Mouse (Mus musculus) MN1 (cell line): ENCODE data around the gene Srcap.
A peak's percentile ranks its signal among the peaks of the same experiment; 100 is the strongest.
"Not testable (repeated sequence)": the region's sequence is repeated elsewhere in the genome, so short reads cannot be mapped to it uniquely, and the experiment has no call there.

Source experiments
- DNase-seq: peaks from one replicate; pipeline ENCODE4 v3.0.0-alpha.2; 2016; ENCODE audit warnings: low spot score

Srcap gene

GRCm38 (mm10) chr7:127511808-127512230 is at the start of gene Srcap:
TSS of gene Srcap (plus strand) at chr7:127511983.
- peak; percentile 97 for DNase-seq

GRCm38 (mm10) chr7:127465191-127465590 is 46.6 kb upstream of the Srcap start:
- DNase-seq, result no peak

GRCm38 (mm10) chr7:127465670-127466069 is 46.1 kb upstream of the Srcap start:
- DNase-seq, result not testable (repeated sequence)

DNA sequence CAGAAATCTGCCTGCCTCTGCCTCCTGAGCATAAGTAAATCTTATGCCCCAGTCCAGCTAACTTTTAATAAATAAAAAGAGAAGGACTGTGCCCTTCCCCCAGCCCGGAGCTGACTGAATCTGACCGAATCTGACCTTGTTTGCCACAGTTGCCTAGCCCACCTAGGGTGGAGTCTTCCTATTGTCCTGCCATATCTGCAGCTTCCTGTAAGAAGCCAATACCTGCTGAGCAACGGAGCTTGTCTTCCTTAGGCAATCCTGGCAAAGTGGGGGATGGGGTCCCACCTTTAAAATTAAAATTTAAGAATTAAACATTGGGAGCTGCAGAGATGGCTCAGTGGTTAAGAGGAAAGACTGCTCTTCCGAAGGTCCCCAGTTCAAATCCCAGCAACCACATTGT is 45.2 kb upstream of the Srcap start:
- no peak for DNase-seq

DNA sequence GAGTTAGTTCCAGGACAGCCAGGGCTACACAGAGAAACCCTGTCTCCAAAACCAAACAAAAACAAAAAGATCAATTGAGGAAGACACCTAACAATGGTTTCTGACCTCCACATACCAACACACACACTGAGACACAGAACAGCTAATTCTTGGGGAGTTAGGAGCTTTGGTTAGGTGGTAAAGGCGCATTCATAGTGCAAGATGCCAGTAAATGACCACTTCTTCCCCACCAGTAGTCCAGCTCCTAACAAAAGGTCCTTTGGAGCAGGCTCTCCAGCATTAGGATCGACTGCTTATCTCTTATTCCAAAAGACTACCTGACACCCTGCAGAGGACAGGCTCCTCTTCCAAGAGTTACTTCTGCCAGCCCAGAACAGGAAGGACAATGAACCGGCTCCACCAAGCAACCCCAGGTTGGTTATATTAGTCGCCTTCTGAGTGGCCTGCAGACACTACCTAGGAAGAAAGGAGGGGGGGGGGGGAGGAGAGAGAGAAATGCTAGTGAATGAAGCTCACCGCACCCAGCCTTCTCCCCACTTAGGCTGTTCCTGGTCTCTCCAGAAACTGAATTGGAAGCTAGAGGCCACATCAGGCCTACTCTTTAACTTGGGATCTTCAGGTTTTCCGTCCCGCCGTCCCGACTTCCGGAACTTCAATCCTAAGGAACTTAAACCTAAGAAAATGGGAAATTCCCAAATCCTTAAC is 41.6 kb upstream of the Srcap start:
- DNase-seq, result peak; percentile 22

DNA sequence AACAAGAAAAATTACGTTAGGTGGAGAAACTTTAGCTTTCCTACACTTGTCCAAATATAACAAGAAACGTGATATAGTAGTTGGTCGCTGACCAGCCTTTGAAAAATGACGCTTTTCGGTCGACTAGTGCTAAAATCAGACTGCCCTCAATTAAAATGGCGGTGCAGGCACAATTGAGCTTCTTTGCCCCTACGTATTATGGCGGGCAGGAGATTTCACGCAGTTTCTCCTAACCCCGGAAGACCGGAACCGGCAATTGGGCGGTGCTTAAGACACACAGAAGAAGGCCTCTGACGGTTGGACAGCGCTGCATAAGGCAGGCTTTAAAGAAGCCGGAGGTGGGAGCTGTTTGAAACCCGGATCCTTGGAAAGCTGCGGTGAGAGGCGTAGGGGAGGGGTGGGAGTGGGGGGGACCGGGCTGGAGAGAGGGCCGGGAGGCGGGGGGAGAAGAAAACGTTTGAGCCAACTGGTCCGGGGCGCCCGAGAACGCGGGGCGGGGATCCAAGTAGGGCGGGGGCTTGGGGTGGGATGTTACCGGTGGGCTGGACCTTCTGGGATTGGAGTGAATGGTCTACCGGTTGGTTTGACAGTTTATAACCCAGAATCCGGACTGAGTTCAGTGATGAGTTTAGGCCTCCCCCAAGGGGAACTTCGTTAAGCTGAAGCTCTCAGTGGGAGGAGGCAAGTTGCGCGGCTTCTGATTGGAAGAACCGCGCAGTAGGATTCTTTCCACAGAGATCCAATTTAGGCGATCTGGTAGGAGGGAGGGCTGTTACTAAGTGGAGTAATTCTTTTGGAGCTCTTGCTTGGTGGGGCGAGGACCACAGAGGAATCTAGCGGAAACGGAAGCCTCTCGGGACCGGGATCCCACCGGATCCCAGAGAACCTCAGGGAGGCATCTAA is 40.8 kb upstream of the Srcap start:
- peak; percentile 97 for DNase-seq

DNA sequence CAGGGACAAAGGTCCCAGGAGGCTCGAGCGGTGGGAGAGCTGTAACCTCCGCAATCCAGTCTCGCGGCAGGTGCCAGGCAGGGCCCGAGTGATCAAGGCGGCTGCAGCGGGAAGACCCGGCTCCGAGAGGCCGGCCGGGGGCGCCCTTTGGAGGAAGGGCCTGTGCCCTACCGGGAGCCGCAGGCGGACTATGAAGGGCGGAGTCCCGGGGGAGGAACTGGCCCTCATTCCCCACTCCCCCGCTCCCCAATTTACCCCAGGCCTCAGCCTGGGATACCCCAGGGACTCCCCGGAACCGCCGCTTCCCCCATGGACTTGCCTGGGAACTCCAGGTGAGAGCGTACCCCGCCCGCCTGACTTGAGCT is 40.2 kb upstream of the Srcap start:
- peak; percentile 89 for DNase-seq

GRCm38 (mm10) chr7:127472060-127472459 is 39.7 kb upstream of the Srcap start:
- peak; percentile 57 for DNase-seq

DNA sequence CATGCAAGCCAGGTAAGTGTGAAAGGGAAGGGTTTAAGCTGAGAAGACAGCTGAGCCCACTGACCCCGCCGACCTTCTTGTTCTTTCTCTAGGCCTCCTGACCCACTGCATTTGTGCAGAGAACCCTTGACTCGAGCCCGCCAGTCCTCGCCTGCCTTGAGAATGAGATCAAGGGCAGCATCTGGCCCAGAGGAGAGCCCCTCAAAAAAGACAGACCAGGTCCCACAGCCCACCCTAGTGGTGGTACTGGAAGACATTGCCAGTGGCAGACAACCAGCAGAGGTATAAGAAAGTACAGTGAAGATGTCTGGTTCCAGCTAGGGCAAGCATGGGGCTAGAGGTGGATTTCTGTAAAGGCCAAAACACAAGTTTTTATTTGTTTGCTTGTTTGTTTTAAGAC is 38.1 kb upstream of the Srcap start:
- no peak for DNase-seq

- no peak for DNase-seq
Measured at GRCm38 (mm10) chr7:127474378-127475070, 37.3 kb upstream of the Srcap start.

DNA sequence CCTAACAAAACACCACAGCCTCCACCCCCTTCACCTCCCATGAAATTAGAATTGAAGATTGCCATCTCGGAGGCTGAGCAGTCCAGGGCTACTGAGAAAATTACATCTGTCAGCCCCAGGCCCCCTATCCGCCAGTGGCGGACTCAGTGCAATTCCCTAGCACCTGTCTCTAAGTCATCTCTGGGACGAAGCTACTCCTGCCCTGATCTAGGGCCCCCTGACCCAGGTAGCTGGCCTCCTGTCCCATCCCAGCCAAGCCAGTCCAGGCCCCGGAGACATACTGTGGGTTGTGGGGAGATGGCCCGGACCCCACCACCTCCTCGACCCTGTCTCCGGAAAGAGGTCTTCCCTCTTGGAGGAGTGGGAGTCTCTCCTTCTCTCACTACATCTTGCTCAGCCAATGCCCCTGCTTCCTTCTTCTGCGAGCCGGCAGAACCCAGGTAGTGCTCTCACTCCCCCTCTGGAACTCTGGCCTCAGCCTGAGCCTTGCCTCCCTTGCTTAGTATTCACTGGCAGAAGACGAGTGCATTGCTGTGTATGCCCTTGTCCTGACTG is 36.5 kb upstream of the Srcap start:
- DNase-seq, result no peak

DNA sequence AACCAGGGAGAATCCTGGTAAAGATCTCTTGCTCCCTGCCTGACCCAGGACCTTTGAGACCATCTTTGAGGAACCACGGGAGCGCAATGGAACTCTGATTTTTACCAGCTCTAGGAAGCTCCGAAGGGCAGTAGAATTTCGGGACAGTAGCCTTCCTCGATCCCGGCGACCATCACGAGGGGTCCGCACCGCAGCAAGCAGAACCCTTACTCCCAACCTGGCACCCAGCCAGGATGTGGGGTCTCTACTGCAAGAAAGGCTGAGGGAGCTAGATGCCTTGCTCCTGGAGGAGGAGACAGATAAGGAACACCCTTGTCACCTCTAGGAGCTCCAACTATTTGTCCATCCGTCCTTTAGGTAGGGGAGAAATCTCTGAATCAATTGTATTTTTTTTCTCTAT is 35.4 kb upstream of the Srcap start:
- no peak for DNase-seq

- no peak for DNase-seq
Measured at GRCm38 (mm10) chr7:127476855-127477254, 34.9 kb upstream of the Srcap start.

- peak; percentile 99 for DNase-seq
Measured at GRCm38 (mm10) chr7:127477687-127478634, 33.8 kb upstream of the Srcap start.

- peak; percentile 97 for DNase-seq
Measured at GRCm38 (mm10) chr7:127478635-127479317, 33.0 kb upstream of the Srcap start, which contains the start of gene Fbrs. TSS of gene Fbrs (plus strand) at chr7:127479199.

- DNase-seq, result no peak
Measured at GRCm38 (mm10) chr7:127479318-127480225, 32.2 kb upstream of the Srcap start.

- DNase-seq, result no peak
Measured at GRCm38 (mm10) chr7:127480321-127480720, 31.5 kb upstream of the Srcap start.

- DNase-seq, result no peak
Measured at GRCm38 (mm10) chr7:127485416-127485815, 26.4 kb upstream of the Srcap start.

DNA sequence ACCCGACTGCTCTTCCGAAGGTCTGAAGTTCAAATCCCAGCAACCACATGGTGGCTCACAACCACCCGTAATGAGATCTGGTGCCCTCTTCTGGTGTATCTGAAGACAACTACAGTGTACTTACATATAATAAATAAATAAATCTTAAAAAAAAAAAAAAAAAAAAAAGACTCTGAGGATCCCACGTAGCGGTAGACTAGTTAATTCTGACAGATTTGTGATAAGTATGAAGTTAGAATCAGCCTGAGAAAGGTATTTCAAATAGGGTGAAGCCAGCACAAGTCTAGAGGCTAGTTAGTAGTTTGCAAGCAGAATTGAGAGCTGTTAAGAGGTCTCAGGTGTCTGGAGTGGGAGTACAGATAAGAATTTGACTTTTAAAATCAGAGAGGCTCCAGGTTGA is 23.4 kb upstream of the Srcap start:
- not testable (repeated sequence) for DNase-seq
